Mouse (Mus musculus) ovary, postnatal 14 days (tissue): ENCODE measurements around the gene 4930524J08Rik.

Experiments used
- DNase-seq: peaks from one replicate; pipeline ENCODE4 v3.0.0; 2022; ENCODE audit warnings: low spot score

Gene 4930524J08Rik

DNA sequence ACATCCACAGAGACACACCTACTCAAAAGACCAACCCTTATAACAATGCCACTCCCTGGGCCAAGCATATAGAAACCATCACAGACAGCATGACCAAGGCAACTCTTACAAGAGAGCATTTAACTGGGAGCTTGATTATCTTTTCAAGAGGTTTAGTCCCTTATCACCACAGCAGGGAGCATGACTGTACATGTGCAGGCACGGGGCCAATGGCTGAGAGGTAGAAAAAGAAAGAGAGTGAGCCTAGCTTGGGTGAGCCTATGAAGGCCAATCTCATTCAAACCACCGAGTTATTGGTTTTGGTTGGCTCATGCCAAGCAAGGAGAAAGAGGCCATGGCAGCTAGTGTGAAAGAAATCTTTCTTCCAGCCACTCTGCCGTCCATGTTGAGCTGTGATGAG, 26.6 kb downstream of the 4930524J08Rik start:
- no peak for DNase-seq

DNA sequence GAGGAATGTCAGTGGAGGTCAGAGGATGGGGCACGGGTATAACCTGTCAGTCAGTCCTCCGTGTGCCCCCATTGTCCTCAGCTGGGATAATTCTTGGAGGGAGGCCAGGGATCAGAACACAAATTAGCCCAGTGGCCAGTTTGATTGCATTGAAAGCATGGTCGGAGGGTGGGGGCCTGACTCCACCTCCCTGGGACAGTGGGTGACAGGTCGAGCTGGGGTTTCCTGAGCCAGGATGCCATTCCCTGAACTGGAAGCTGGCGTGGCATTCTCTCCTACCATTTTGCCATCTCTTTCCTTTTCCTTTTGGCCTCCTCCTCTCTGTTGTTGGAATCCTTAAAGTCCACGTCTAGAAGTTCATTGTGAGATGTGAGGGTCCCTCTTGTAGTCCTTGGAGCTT, 27.0 kb downstream of the 4930524J08Rik start:
- DNase-seq, result no peak

DNA sequence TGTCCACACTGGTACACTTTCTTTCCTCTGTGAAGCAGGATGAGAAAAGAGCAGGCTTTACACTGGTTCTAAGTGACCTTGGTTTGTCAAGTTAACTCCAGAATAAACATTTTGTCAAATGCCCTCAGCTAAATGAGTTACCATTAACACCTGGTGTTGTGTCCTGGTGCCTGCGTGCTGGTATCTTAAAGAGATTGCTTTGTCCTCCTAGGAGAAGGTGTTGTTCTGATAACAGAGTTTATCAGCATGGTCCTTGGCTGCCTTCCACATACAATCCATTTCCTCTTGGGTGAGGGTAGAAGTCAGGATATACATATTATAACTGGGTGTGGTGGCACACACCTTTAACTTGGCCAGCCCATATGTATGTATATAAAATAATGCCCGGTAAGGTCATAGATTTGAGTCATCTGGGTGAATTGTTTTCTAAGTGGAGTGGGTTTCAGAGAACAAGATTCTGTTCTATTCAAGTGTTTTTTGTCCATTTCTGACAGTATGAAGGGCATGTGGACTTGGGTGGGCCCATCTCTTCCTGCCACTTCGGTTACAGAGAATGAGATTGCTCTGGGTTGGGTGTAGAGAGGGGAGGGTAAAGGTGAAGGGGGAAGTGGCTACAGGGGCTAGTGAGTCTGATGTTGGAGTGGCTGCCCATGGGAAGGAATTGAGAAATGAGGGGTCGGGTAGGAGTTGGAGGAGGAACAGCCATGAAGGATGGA, 27.6 kb downstream of the 4930524J08Rik start:
- no peak for DNase-seq

DNA sequence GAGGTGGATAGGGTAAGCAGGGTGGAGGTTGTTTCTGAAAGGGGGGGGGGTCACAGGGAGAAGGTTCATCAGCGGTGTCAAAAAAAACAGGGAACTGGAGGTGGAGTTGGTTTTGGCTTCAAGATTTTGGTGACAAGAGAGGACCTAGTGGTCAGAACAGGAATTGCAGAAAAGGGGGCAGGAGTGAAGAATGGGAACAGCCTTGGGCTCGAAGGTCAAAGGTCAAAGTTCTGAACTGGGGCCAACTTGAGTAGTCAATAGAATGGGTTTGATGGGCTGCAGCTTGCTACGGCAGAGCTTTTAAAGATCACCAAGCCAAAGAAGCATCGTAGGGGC, 28.1 kb downstream of the 4930524J08Rik start:
- no peak for DNase-seq

DNA sequence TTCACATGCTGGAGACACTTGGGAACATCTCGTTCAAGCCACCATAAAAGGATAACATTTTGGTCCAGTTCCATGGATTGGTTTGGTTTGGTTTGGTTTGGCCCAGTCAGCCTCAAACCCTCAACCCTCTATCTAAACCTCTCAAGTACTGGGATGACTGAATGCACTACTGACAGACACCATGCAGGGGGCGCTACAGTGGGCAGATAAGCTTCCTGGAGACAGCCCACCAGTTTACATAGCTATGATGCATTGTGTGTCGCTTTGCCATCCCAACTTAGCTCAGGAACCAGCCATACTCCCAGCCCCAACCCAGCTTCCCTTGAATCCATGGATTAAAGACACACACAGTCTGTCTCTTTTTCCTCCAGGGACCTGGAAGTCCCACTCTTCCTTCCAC, 29.6 kb downstream of the 4930524J08Rik start:
- DNase-seq, result no peak

DNA sequence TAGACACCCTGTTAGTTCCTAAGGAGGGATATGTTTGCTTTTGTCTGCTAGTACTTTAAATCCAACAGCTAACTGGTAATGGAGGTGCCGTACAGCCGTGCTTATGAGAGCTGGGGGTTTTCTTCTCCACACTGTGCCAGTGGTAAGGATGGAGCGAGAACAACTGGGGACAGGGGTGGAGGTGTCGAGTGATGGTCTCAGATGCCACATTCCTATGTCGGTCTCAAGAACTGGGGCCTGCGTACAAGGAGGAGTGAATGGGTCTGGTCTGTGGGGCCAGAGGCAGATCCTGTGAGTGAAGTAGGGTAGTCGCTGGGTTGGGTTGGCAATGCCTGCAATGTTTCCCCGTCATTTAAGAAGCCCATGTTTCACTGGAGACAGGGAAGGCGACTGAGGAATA, 33.7 kb downstream of the 4930524J08Rik start:
- no peak for DNase-seq

DNA sequence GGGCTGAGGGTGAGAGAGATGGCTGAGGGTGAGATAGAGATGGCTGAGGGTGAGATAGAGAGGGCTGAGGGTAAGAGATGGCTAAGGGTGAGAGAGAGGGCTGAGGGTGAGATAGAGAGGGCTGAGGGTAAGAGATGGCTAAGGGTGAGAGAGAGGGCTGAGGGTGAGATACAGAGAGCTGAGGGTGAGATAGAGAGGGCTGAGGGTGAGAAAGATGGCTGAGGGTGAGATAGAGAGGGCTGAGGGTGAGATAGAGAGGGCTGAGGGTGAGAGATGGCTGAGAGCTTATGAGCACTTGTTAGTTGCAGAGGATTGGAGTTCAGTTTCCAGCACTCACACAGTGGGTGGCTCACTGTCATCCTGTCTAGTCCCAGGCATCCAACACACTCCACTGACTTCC, 41.2 kb downstream of the 4930524J08Rik start:
- no peak for DNase-seq

DNA sequence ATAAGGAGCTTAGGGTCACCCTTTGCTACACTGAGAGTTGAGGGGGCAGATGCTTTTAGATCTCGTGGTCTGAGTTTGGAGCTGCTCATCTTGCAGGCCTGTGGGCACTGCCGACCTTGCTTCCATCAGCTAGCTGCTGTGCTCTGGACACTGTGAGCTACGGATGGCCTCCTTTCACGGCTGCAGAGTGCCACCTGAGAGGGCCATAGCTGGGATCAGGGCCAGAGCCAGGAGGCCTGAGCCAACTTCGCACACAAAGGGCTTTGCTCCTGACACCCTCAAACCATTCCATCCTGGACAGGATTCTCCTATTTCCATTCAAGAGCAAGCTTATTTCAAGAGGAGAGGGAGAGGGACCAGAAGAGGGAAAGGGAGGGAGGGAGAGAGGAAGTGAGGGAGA, 45.5 kb downstream of the 4930524J08Rik start:
- DNase-seq, result no peak

DNA sequence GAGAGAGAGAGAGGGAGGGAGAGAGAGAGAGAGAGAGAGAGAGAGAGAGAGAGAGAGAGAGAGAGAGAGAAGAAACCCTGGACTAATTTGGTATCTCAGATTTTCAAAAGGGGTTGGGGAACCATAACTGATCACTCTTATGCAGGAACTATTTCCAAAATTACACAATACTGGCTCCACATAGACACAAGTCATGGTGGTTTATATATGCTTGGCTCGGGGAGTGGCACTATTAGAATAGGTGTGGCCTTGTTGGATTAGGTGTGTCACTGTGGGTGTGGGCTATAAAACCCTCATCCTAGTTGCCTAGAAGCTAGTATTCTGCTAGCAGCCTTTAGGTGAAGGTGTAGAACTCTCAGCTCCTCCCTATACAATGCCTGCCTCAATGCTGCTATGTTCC, 46.0 kb downstream of the 4930524J08Rik start:
- DNase-seq, result no peak
